Mouse (Mus musculus): Measurements from ENCODE around the gene Mcur1. TPM values are rescaled to one million over a fixed set of nuclear protein-coding genes. Genes with fewer than 3 reads are reported as not detected.

Gene Mcur1
- total RNA-seq (2021), result 10 to 100 TPM; 45.6 to 49.1 TPM

- peak; percentile 94 to 97 for DNase-seq
- intact Hi-C loops (cut with DNase I), result loop anchor here (2.0 to 5.0 kb wide), 2 partner anchors 79 to 378 kb away; partner anchors contain the start of gene Ranbp9
Measured at GRCm38 (mm10) chr13:43559711-43560457, at the start of gene Mcur1. Gene Mcur1 (minus strand): TSS chr13:43560191.

- intact Hi-C loops (cut with DNase I), result no loop called here
- DNase-seq, result no peak
Measured at GRCm38 (mm10) chr13:43608854-43609253, 48.9 kb upstream of the Mcur1 start.

GRCm38 (mm10) chr13:43603042-43603441, 43.1 kb upstream of the Mcur1 start:
- DNase-seq, result no peak
- intact Hi-C loops (cut with DNase I), result no loop called here

GRCm38 (mm10) chr13:43602440-43602839, 42.4 kb upstream of the Mcur1 start:
- no peak for DNase-seq
- intact Hi-C loops (cut with DNase I), result no loop called here

GRCm38 (mm10) chr13:43600967-43601366, 41.0 kb upstream of the Mcur1 start:
- DNase-seq, result no peak

GRCm38 (mm10) chr13:43595896-43596295, 35.9 kb upstream of the Mcur1 start:
- intact Hi-C loops (cut with DNase I), result loop anchor here (1.0 kb wide), 2 partner anchors 129 to 143 kb away; no protein-coding TSS in a partner anchor
- DNase-seq, result peak; percentile 55 to 63

More at GRCm38 (mm10) chr13:43600967-43601366, 41.0 kb upstream of the Mcur1 start:
- intact Hi-C loops (cut with DNase I), result no loop called here

GRCm38 (mm10) chr13:43592681-43593068, 32.7 kb upstream of the Mcur1 start:
- no peak for DNase-seq
- intact Hi-C loops (cut with DNase I), result no loop called here

- intact Hi-C loops (cut with DNase I), result no loop called here
- no peak for DNase-seq
Measured at GRCm38 (mm10) chr13:43591828-43592680, 32.1 kb upstream of the Mcur1 start.

GRCm38 (mm10) chr13:43587844-43588840, 28.2 kb upstream of the Mcur1 start:
- intact Hi-C loops (cut with DNase I), result no loop called here
- no peak for DNase-seq

GRCm38 (mm10) chr13:43586966-43587365, 27.0 kb upstream of the Mcur1 start:
- no peak for DNase-seq
- intact Hi-C loops (cut with DNase I), result no loop called here

GRCm38 (mm10) chr13:43585335-43585734, 25.3 kb upstream of the Mcur1 start:
- intact Hi-C loops (cut with DNase I), result no loop called here
- DNase-seq, result no peak

GRCm38 (mm10) chr13:43583504-43583903, 23.5 kb upstream of the Mcur1 start:
- DNase-seq, result no peak
- intact Hi-C loops (cut with DNase I), result no loop called here

- intact Hi-C loops (cut with DNase I), result no loop called here
- DNase-seq, result no peak
Measured at GRCm38 (mm10) chr13:43582961-43583360, 23.0 kb upstream of the Mcur1 start.

- intact Hi-C loops (cut with DNase I), result no loop called here
- DNase-seq, result no peak
Measured at GRCm38 (mm10) chr13:43580661-43581060, 20.7 kb upstream of the Mcur1 start.

- intact Hi-C loops (cut with DNase I), result no loop called here
- peak; percentile 46 to 70 for DNase-seq
Measured at GRCm38 (mm10) chr13:43579740-43580139, 19.7 kb upstream of the Mcur1 start.

- no peak for DNase-seq
- intact Hi-C loops (cut with DNase I), result no loop called here
Measured at GRCm38 (mm10) chr13:43577766-43578165, 17.8 kb upstream of the Mcur1 start.

- intact Hi-C loops (cut with DNase I), result no loop called here
- no peak for DNase-seq
Measured at GRCm38 (mm10) chr13:43577254-43577653, 17.3 kb upstream of the Mcur1 start.

GRCm38 (mm10) chr13:43575431-43575830, 15.4 kb upstream of the Mcur1 start:
- intact Hi-C loops (cut with DNase I), result no loop called here
- DNase-seq, result no peak

GRCm38 (mm10) chr13:43573979-43574378, 14.0 kb upstream of the Mcur1 start:
- intact Hi-C loops (cut with DNase I), result no loop called here
- DNase-seq, result no peak

- intact Hi-C loops (cut with DNase I), result no loop called here
- no peak for DNase-seq
Measured at GRCm38 (mm10) chr13:43567141-43567891, 7.3 kb upstream of the Mcur1 start.
